Mouse (Mus musculus): Measurements from ENCODE around the gene Ccdc170.

GRCm38 (mm10) chr10:4598244-4598842, 116.0 kb downstream of the Ccdc170 start:
- TF ChIP-seq CTCF (IDR thresholded peaks at IDR 0.05; ENCODE audit: extremely low read depth, insufficient read length, insufficient replicate concordance, low read depth, low read length) (peak; percentile 74; the same call in 1 of the 2 replicates), POLR2A (IDR thresholded peaks at IDR 0.05; ENCODE audit: low read depth, low read length) (no peak)

Measured in small intestine, adult 2 months (tissue).